Mouse (Mus musculus): ENCODE measurements at regions not wholly inside any gene's neighbourhood (a gene's known extent, or its start where the extent isn't known, plus 50 kb on each side); places are given as distances from the start of the nearest gene placed in this dataset.

- DNase-seq (ENCODE audit: low spot score): no peak
Measured at GRCm38 (mm10) chr7:92502292-92502905, 58.5 kb upstream of the Ccdc90b start.

- DNase-seq (ENCODE audit: low spot score): peak; percentile 3
Measured at GRCm38 (mm10) chr7:92506378-92506777, 54.6 kb upstream of the Ccdc90b start.

GRCm38 (mm10) chr7:92509090-92509489, 51.9 kb upstream of the Ccdc90b start:
- DNase-seq (ENCODE audit: low spot score): no peak
